Mouse (Mus musculus): ENCODE results near the gene Foxa3. TPM values are rescaled to one million over a fixed set of nuclear protein-coding genes. Genes with fewer than 3 reads are reported as not detected.
A peak's percentile ranks its signal among the peaks of the same experiment; 100 is the strongest.

Foxa3 gene
- polyA plus RNA-seq, 1 experiment from 2014 or later, result 3.8 TPM

DNA sequence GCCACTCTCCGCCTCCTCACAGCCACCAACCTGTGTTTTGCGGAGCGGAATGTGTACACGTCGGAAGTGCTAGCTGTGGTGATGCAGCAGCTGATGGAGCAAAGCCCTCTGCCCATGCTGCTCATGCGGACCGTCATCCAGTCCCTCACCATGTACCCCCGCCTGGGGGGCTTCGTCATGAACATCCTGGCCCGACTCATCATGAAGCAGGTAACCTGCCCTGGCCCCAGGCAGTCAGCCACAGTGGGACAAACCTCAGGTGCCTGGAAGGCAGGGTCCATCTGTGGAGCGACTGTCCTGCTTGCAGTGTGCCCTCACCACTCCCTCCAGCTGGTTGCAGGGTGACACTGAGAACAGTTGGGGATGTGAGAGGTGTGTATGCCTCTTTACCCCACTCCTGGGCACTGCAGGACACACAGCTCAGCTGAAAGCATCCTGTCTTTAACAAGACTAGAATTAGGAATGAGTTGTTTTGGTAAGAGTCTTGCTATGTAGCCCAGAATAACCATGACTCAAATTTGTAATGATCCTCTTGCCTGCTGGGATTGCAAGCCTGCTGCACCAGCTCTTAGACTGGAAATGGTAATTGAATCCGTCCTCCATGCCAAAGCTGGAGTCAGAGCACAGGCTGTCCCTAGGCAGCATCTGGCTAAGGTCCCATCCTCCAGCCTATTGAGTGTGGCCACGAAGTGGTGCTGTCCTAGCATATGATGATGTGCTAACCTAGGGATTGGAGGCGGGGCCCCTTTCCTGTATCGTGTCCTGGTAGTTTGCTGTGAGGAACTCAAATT lies 29.2 kb upstream of the Foxa3 start:
- WGBS, result 85% methylated on average over 15 of the region's 15 CpGs
- Histone ChIP-seq H3K27ac (no peak overlapping the region), H3K4me2 (no peak overlapping the region), H3K4me1 (peaks cover 10% of the 10 kb centered on the region), H3K27me3 (no peaks in the 10 kb centered on the region), H3K9me3 (no peaks in the 10 kb centered on the region), H3K9ac (no peak overlapping the region), H3K4me3 (no peak overlapping the region), H3K36me3 (peaks cover 66% of the 10 kb centered on the region)
- ATAC-seq (ENCODE audit: insufficient number of reproducible peaks, low FRiP score, low TSS enrichment, low read depth), result no peak

DNA sequence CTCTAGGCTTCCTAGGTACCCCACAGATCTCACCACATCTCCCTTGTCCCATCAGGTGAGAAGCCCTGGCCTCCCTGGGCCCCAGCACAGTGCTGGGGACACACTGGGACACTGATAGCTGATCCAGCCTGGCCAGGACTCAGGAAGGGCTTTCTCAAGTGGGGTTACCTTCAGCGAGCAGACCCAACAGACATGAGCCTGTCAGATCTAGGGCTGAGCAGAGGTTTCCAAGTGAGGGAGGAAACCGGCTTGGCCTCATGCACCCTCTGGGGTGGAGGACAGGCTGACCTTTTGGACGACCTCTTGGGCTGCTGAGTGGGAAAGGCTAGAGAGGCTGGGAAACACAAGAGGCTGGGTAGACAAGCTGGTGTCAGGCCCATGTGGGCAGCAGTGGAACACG lies 27.8 kb upstream of the Foxa3 start:
- WGBS, result 70% methylated on average over 4 of the region's 4 CpGs
- Histone ChIP-seq H3K4me3 (no peak overlapping the region), H3K27ac (no peak overlapping the region), H3K4me2 (no peak overlapping the region), H3K9me3 (no peaks in the 10 kb centered on the region), H3K9ac (no peak overlapping the region), H3K27me3 (no peaks in the 10 kb centered on the region), H3K36me3 (peaks cover 80% of the 10 kb centered on the region), H3K4me1 (peaks cover 10% of the 10 kb centered on the region)
- ATAC-seq (ENCODE audit: insufficient number of reproducible peaks, low FRiP score, low TSS enrichment, low read depth), result no peak

DNA sequence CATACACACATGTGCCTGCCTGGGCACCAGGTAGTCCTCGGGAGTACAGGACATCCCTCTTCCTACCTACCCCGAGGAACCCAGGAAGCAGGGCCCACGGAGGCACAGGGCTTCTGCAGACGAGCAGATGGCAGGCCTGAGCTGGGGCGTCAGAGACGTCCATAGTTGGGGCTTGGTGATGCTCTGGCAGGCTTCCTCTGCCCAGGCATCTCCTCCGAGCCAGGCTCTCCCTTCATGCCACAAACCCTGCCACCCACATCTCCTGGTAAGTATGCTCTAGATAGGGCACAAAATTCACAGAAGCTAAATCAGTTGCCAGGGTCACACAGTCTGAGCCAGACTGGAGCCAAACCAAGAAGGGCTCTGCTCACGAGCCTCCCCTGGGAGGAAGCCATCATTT lies 26.8 kb upstream of the Foxa3 start:
- Histone ChIP-seq H3K4me2 (no peak overlapping the region), H3K9ac (no peak overlapping the region), H3K27me3 (no peaks in the 10 kb centered on the region), H3K9me3 (no peaks in the 10 kb centered on the region), H3K4me1 (peaks cover 10% of the 10 kb centered on the region), H3K4me3 (no peak overlapping the region), H3K36me3 (peaks cover 87% of the 10 kb centered on the region), H3K27ac (no peak overlapping the region)
- WGBS, result 86% methylated on average over 8 of the region's 8 CpGs
- no peak for ATAC-seq (ENCODE audit: insufficient number of reproducible peaks, low FRiP score, low TSS enrichment, low read depth)

- Histone ChIP-seq H3K36me3 (peaks cover 94% of the 10 kb centered on the region), H3K27ac (no peak overlapping the region), H3K4me3 (no peak overlapping the region), H3K4me2 (no peak overlapping the region), H3K27me3 (no peaks in the 10 kb centered on the region), H3K9ac (no peak overlapping the region), H3K4me1 (peaks cover 6% of the 10 kb centered on the region), H3K9me3 (no peaks in the 10 kb centered on the region)
- no peak for ATAC-seq (ENCODE audit: insufficient number of reproducible peaks, low FRiP score, low TSS enrichment, low read depth)
- WGBS, result 87% methylated on average over 5 of the region's 5 CpGs
These were observed 25.9 kb upstream of the Foxa3 start for GRCm38 (mm10) chr7:19049252-19049651.

DNA sequence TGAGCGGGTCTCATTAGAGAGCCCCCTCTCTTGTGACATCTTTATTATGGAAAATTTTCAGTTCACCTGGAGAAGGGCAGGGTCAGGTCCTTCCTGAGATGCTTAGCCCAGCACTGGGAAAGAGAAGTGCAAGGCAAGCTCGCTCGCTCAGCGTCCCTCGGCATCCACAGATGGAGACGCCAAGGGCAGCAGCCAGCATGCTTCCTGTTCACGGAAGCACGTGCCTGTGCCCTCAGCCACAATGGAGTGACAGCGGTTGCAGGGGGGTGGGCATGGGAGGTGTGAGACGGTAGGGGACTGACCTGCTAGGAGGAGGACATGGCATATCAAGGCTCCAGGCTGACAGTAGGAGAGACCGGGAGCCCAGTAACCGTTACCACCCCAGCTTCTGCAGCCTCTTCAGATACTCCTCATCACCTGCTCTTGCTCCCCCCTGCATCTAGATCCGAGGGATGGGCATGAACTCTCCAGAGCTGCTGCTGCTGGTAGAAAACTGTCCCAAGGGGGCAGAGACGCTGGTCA lies 24.7 kb upstream of the Foxa3 start:
- Histone ChIP-seq H3K27ac (no peak overlapping the region), H3K9me3 (no peaks in the 10 kb centered on the region), H3K4me3 (no peak overlapping the region), H3K9ac (no peak overlapping the region), H3K27me3 (no peaks in the 10 kb centered on the region), H3K36me3 (peaks cover 98% of the 10 kb centered on the region), H3K4me2 (no peak overlapping the region), H3K4me1 (no peaks in the 10 kb centered on the region)
- ATAC-seq (ENCODE audit: insufficient number of reproducible peaks, low FRiP score, low TSS enrichment, low read depth), result no peak
- 87% methylated on average over 14 of the region's 14 CpGs for WGBS

- H3K9ac ChIP-seq, result no peak overlapping the region
- H3K27ac ChIP-seq, result no peak overlapping the region
- H3K4me2 ChIP-seq, result no peak overlapping the region
- H3K36me3 ChIP-seq, result peaks cover 99% of the 10 kb centered on the region
- 89% methylated on average over 11 of the region's 11 CpGs for WGBS
- no peak overlapping the region for H3K4me3 ChIP-seq
- H3K27me3 ChIP-seq, result no peaks in the 10 kb centered on the region
- H3K4me1 ChIP-seq, result no peaks in the 10 kb centered on the region
- H3K9me3 ChIP-seq, result no peaks in the 10 kb centered on the region
- no peak for ATAC-seq (ENCODE audit: insufficient number of reproducible peaks, low FRiP score, low TSS enrichment, low read depth)
These were observed 23.1 kb upstream of the Foxa3 start for GRCm38 (mm10) chr7:19046286-19047069.

DNA sequence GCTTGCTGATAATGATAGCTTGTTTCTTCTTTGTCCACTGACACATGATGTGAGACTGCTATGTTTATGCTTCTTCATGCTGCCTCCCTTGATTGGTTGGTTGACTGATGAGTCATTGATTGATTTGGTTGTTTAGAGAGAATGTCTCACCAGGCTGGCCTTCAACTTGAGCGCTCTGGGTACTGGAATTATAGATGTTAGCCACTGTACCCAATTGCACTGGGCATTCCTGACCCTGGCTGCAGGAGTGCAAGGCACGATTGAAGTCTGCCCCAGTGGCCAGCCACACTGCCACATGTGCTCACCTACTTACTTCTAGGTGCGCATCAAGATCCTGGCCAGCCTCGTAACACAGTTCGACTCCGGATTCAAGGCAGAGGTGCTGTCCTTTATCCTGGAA lies 21.3 kb upstream of the Foxa3 start:
- ATAC-seq (ENCODE audit: insufficient number of reproducible peaks, low FRiP score, low TSS enrichment, low read depth), result no peak
- no peaks in the 10 kb centered on the region for H3K9me3 ChIP-seq
- no peak overlapping the region for H3K4me3 ChIP-seq
- H3K27ac ChIP-seq, result no peak overlapping the region
- H3K27me3 ChIP-seq, result no peaks in the 10 kb centered on the region
- peaks cover 99% of the 10 kb centered on the region for H3K36me3 ChIP-seq
- H3K9ac ChIP-seq, result no peak overlapping the region
- 93% methylated on average over 6 of the region's 6 CpGs for WGBS
- no peaks in the 10 kb centered on the region for H3K4me1 ChIP-seq
- no peak overlapping the region for H3K4me2 ChIP-seq

DNA sequence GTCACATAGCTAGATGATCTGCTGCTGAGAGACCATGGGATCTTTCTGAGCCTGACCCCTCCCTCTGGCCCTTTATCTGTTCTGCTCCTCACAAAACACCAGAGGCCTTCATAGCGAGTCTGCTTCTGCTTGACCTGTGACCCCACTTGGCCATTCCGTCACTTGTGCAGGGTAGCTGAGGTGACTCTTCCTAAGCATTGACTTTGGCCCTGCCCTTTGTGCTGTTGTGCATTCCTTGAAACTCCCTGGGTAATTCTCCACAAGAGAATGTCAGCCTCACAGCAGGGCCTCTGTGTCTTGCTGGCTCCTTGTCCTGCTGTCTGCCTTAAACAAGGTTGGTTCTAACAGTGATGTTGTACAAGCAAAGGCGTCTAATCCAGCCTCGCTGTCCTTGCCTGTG lies 8.3 kb upstream of the Foxa3 start:
- ATAC-seq (ENCODE audit: insufficient number of reproducible peaks, low FRiP score, low TSS enrichment, low read depth), result no peak

DNA sequence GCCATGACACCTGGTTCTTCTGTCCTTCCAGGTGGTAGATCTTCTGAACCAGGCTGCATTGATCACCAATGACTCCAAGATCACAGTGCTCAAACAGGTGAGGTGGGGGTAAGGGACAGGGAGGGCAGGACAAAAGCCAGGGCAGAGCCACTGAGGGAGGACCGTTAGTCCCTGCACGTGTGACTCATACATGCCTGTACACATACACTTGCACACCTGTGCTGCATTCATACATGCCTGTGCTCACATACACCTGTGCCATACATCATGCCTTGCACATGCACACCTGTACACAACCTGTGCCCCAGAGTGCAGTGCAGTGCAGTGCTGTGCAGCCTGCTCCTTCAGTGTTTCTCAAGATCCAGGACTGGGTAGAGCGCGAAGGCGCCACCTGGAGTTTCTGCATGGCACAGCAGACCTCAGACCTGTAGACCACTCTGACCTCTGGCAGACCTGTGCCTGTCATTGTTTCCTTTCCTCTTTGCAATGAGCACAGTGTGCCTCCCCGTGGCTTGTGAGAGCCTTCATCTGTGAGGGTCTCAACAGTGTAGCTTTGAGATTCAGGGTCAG lies 5.8 kb upstream of the Foxa3 start:
- Histone ChIP-seq H3K4me2 (no peak overlapping the region), H3K27me3 (no peaks in the 10 kb centered on the region), H3K9ac (no peak overlapping the region), H3K4me3 (no peak overlapping the region), H3K27ac (no peak overlapping the region), H3K9me3 (no peaks in the 10 kb centered on the region), H3K36me3 (peaks cover 52% of the 10 kb centered on the region), H3K4me1 (peaks cover 20% of the 10 kb centered on the region)
- ATAC-seq (ENCODE audit: insufficient number of reproducible peaks, low FRiP score, low TSS enrichment, low read depth), result no peak
- WGBS, result 69% methylated on average over 6 of the region's 6 CpGs

More for the DNA sequence above, 8.3 kb upstream of the Foxa3 start:
- Histone ChIP-seq H3K4me2 (no peak overlapping the region), H3K4me3 (no peak overlapping the region), H3K36me3 (peaks cover 77% of the 10 kb centered on the region), H3K27me3 (no peaks in the 10 kb centered on the region), H3K9ac (no peak overlapping the region), H3K4me1 (peaks cover 4% of the 10 kb centered on the region; the same call in 1 of the 2 replicates), H3K27ac (no peak overlapping the region), H3K9me3 (no peaks in the 10 kb centered on the region)
- 82% methylated on average over 4 of the region's 4 CpGs for WGBS

DNA sequence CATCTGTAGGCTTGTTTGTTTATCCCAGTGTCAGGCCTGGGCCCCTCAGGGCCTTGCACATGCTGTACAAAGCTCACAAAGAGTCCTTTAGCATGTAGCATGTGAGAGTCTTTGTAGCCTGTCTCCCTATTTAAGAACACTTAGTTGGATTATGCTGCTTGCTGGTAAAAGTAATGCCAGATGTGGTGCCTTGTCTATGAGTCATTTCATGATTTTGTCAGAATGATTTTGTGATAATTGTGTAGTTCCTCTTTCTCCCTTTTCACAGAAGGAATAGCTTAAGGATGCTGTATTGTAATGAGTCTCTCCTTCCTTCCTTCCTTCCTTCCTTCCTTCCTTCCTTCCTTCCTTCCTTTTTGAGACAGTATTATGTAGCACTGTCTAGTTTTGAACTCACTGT lies 4.7 kb upstream of the Foxa3 start:
- no peak overlapping the region for H3K4me2 ChIP-seq
- no peak for ATAC-seq (ENCODE audit: insufficient number of reproducible peaks, low FRiP score, low TSS enrichment, low read depth)
- H3K4me1 ChIP-seq, result peaks cover 29% of the 10 kb centered on the region
- H3K9me3 ChIP-seq, result no peaks in the 10 kb centered on the region
- no peak overlapping the region for H3K9ac ChIP-seq
- H3K36me3 ChIP-seq, result peaks cover 43% of the 10 kb centered on the region
- H3K27ac ChIP-seq, result no peak overlapping the region
- peaks cover 9% of the 10 kb centered on the region for H3K27me3 ChIP-seq
- H3K4me3 ChIP-seq, result no peak overlapping the region

- H3K27ac ChIP-seq, result peak overlapping the region; percentile 61
- H3K9me3 ChIP-seq, result no peaks in the 10 kb centered on the region
- peaks cover 40% of the 10 kb centered on the region for H3K27me3 ChIP-seq
- peaks cover 11% of the 10 kb centered on the region for H3K36me3 ChIP-seq
- peak overlapping the region; percentile 89 for H3K9ac ChIP-seq
- peak overlapping the region; percentile 81 for H3K4me2 ChIP-seq
- ATAC-seq (ENCODE audit: insufficient number of reproducible peaks, low FRiP score, low TSS enrichment, low read depth), result peak; percentile 20; the same call in 1 of the 2 replicates
- 1% methylated on average over 36 of the region's 36 CpGs for WGBS
- H3K4me1 ChIP-seq, result peaks cover 29% of the 10 kb centered on the region
- H3K4me3 ChIP-seq, result peak overlapping the region; percentile 95
These were observed 1.4 kb upstream of the Foxa3 start for GRCm38 (mm10) chr7:19024581-19025255.

Data from limb, embryonic 15.5 days (tissue).